ENCODE assay signal across 16 mouse cellular contexts in the genomic region with DNA sequence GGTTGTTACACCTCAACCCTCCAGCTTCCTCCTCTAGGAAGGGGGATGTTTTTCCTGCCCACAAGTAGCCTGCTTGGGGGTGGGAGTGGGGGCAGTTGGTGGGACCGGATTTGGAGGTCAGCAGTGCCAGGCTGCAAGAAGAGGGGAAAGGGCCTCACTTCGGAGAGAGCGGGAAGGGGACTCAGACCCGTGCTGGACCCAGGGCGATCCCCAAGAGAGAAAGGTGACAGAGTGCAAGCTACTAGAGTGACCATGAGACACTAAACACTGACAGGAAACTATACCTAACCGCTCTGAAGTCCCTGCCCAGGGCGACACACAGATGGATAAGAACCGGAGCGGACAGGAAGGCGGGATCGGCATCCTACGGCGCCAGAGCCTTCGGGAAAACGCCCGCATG. TPM values are rescaled to one million over a fixed set of nuclear protein-coding genes. Genes with fewer than 3 reads are reported as not detected.
DNase-seq lines count a peak whose midpoint lies in the region; ATAC-seq and TF ChIP-seq lines count a peak whose summit lies in the region.
"Had no signal": no experiment of that assay in that cellular context is flagged by ENCODE, and none has a peak within 500 bp of the region (broad histone marks: within the 10 kb centered on the region; RNA-seq: fewer than 3 reads in every experiment).

No protein-coding gene starts in this region.

- ATAC-seq in forebrain, embryonic 11.5 days (replicated peaks; ENCODE audit: low FRiP score), result no peak
- no peak for ATAC-seq in hindbrain, embryonic 11.5 days (ENCODE audit: low FRiP score)
- no peak for ATAC-seq in hindbrain, postnatal 0 days
- ATAC-seq: activated CD4-positive, CD25-positive, alpha-beta regulatory T cell, adult 4 months had no signal

- TF ChIP-seq EP300 in ES-Bruce4 (IDR thresholded peaks at IDR 0.05; ENCODE audit: insufficient read depth, low read depth, low read length), result no peak

- WGBS in forebrain, embryonic 11.5 days, result under 1% methylated on average over 16 of the region's 16 CpGs
- 2% methylated on average over 16 of the region's 16 CpGs for WGBS in forebrain, embryonic 10.5 days
- WGBS in hindbrain, embryonic 11.5 days, result 3% methylated on average over 16 of the region's 16 CpGs
- WGBS in hindbrain, postnatal 0 days, result 2% methylated on average over 16 of the region's 16 CpGs
- WGBS in limb, embryonic 10.5 days, result 4% methylated on average over 16 of the region's 16 CpGs

- TF ChIP-seq CTCF in hindbrain, postnatal 0 days (IDR thresholded peaks at IDR 0.05; ENCODE audit: low read depth), result no peak
- no peak for TF ChIP-seq CTCF in ES-Bruce4 (IDR thresholded peaks at IDR 0.05; ENCODE audit: low read depth, low read length)

- H3K27ac ChIP-seq in forebrain, embryonic 11.5 days (ENCODE audit: low read depth, low read length), result no peak overlapping the region
- H3K27ac ChIP-seq in forebrain, embryonic 10.5 days, result no peak overlapping the region
- H3K27ac ChIP-seq in hindbrain, embryonic 11.5 days (ENCODE audit: low read depth, low read length), result no peak overlapping the region
- H3K27ac ChIP-seq in hindbrain, postnatal 0 days, result no peak overlapping the region
- no peak overlapping the region for H3K27ac ChIP-seq in ES-Bruce4 (ENCODE audit: insufficient read depth, low read length)
- no peak overlapping the region for H3K27ac ChIP-seq in limb, embryonic 10.5 days
- H3K27ac ChIP-seq: embryonic facial prominence, embryonic 15.5 days; liver, embryonic 13.5 days had no signal

- H3K36me3 ChIP-seq in forebrain, embryonic 11.5 days (ENCODE audit: control insufficient read depth, insufficient read depth, low read length), result no peaks in the 10 kb centered on the region
- no peaks in the 10 kb centered on the region for H3K36me3 ChIP-seq in forebrain, embryonic 10.5 days (replicated peaks)
- H3K36me3 ChIP-seq in hindbrain, embryonic 11.5 days (ENCODE audit: control insufficient read depth, insufficient read depth, low read length), result no peaks in the 10 kb centered on the region
- no peaks in the 10 kb centered on the region for H3K36me3 ChIP-seq in hindbrain, postnatal 0 days (ENCODE audit: insufficient read depth, low read length)
- no peaks in the 10 kb centered on the region for H3K36me3 ChIP-seq in ES-Bruce4 (ENCODE audit: control insufficient read depth, insufficient read depth, low read length, poor library complexity, severe bottlenecking)
- H3K36me3 ChIP-seq in limb, embryonic 10.5 days, result no peaks in the 10 kb centered on the region
- H3K36me3 ChIP-seq: embryonic facial prominence, embryonic 15.5 days; liver, embryonic 13.5 days had no signal

- peaks cover 76% of the 10 kb centered on the region for H3K27me3 ChIP-seq in forebrain, embryonic 11.5 days (ENCODE audit: control insufficient read depth, insufficient read depth, low read length)
- H3K27me3 ChIP-seq in forebrain, embryonic 10.5 days (ENCODE audit: poor library complexity, severe bottlenecking), result peaks cover 99% of the 10 kb centered on the region
- peaks cover 77% of the 10 kb centered on the region for H3K27me3 ChIP-seq in hindbrain, embryonic 11.5 days (ENCODE audit: control insufficient read depth, insufficient read depth, low read length)
- H3K27me3 ChIP-seq in hindbrain, postnatal 0 days (ENCODE audit: insufficient read depth, low read length), result peaks cover 56% of the 10 kb centered on the region
- H3K27me3 ChIP-seq in ES-Bruce4 (ENCODE audit: control insufficient read depth, insufficient read depth, low read length, poor library complexity, severe bottlenecking), result peaks cover 40% of the 10 kb centered on the region
- peaks cover 100% of the 10 kb centered on the region for H3K27me3 ChIP-seq in limb, embryonic 10.5 days (ENCODE audit: low read depth, poor library complexity, severe bottlenecking)

- H3K4me3 ChIP-seq in forebrain, embryonic 11.5 days (ENCODE audit: low read depth, low read length), result no peak overlapping the region
- no peak overlapping the region; the same call in 1 of the 2 replicates for H3K4me3 ChIP-seq in forebrain, embryonic 10.5 days
- no peak overlapping the region for H3K4me3 ChIP-seq in hindbrain, embryonic 11.5 days (ENCODE audit: low read depth, low read length)
- no peak overlapping the region for H3K4me3 ChIP-seq in hindbrain, postnatal 0 days (ENCODE audit: low read length)
- H3K4me3 ChIP-seq in ES-Bruce4 (ENCODE audit: low read depth, low read length), result peak overlapping the region; percentile 15; the same call in 1 of the 2 replicates
- no peak overlapping the region for H3K4me3 ChIP-seq in limb, embryonic 10.5 days

- no peaks in the 10 kb centered on the region for H3K9me3 ChIP-seq in forebrain, embryonic 11.5 days (ENCODE audit: control insufficient read depth, low read length)
- no peaks in the 10 kb centered on the region for H3K9me3 ChIP-seq in forebrain, embryonic 10.5 days
- no peaks in the 10 kb centered on the region for H3K9me3 ChIP-seq in hindbrain, embryonic 11.5 days (ENCODE audit: control insufficient read depth, low read length)
- no peaks in the 10 kb centered on the region for H3K9me3 ChIP-seq in hindbrain, postnatal 0 days (ENCODE audit: low read length)
- no peaks in the 10 kb centered on the region for H3K9me3 ChIP-seq in ES-Bruce4 (replicated peaks; ENCODE audit: control insufficient read depth, insufficient read depth, low read length, poor library complexity, severe bottlenecking)
- H3K9me3 ChIP-seq in limb, embryonic 10.5 days (replicated peaks), result no peaks in the 10 kb centered on the region
- H3K9me3 ChIP-seq: embryonic facial prominence, embryonic 15.5 days; liver, embryonic 13.5 days had no signal

- TF ChIP-seq POLR2A in ES-Bruce4 (IDR thresholded peaks at IDR 0.05; ENCODE audit: insufficient read depth, low read length), result no peak

- peaks cover 22% of the 10 kb centered on the region; the same call in 1 of the 2 replicates for H3K4me1 ChIP-seq in forebrain, embryonic 11.5 days (replicated peaks; ENCODE audit: control insufficient read depth, insufficient read depth, low read length)
- peaks cover 51% of the 10 kb centered on the region for H3K4me1 ChIP-seq in forebrain, embryonic 10.5 days
- H3K4me1 ChIP-seq in hindbrain, embryonic 11.5 days (replicated peaks; ENCODE audit: control insufficient read depth, insufficient read depth, low read length), result peaks cover 28% of the 10 kb centered on the region
- H3K4me1 ChIP-seq in hindbrain, postnatal 0 days (ENCODE audit: insufficient read depth, low read length), result no peaks in the 10 kb centered on the region; the same call in 1 of the 2 replicates
- H3K4me1 ChIP-seq in ES-Bruce4 (ENCODE audit: control insufficient read depth, insufficient read depth, low read length), result no peaks in the 10 kb centered on the region
- peaks cover 47% of the 10 kb centered on the region for H3K4me1 ChIP-seq in limb, embryonic 10.5 days

- no peak overlapping the region for H3K4me2 ChIP-seq in forebrain, embryonic 11.5 days (ENCODE audit: low read depth, low read length, severe bottlenecking)
- H3K4me2 ChIP-seq in hindbrain, embryonic 11.5 days (replicated peaks; ENCODE audit: low read depth, low read length), result peak overlapping the region; percentile 44; the same call in 1 of the 2 replicates
- no peak overlapping the region for H3K4me2 ChIP-seq in hindbrain, postnatal 0 days (ENCODE audit: low read depth, low read length)

- peak; percentile 55 for DNase-seq in forebrain, embryonic 11.5 days (ENCODE audit: low spot score)
- DNase-seq in forebrain, embryonic 10.5 days (ENCODE audit: extremely low spot score, low spot score), result no peak
- peak; percentile 43 for DNase-seq in hindbrain, embryonic 11.5 days (ENCODE audit: low spot score)
- no peak for DNase-seq in hindbrain, postnatal 0 days (ENCODE audit: low spot score)
- peak; percentile 39 for DNase-seq in limb, embryonic 10.5 days (ENCODE audit: low spot score)
- no peak for DNase-seq in cerebellum, postnatal 14 days
- DNase-seq in adrenal gland, postnatal 14 days, result no peak
- DNase-seq: kidney, adult 2 months; liver, embryonic 13.5 days; thymus, postnatal 14 days had no signal

- H3K9ac ChIP-seq in forebrain, embryonic 11.5 days (ENCODE audit: low read length), result no peak overlapping the region
- no peak overlapping the region for H3K9ac ChIP-seq in hindbrain, embryonic 11.5 days (ENCODE audit: low read depth, low read length)
- no peak overlapping the region for H3K9ac ChIP-seq in hindbrain, postnatal 0 days (replicated peaks; ENCODE audit: low read length)
- no peak overlapping the region for H3K9ac ChIP-seq in ES-Bruce4 (ENCODE audit: low read depth, poor library complexity, severe bottlenecking)
- H3K9ac ChIP-seq: embryonic facial prominence, embryonic 15.5 days; liver, embryonic 13.5 days had no signal

RNA-seq across cellular contexts. Expression of a gene that starts 3.7 kb away (rescaled TPM):
- polyA plus RNA-seq in forebrain, embryonic 11.5 days (2014; fragmentation: Nextera tagmentation; extraction: Ambion mirVana), result not detected in 2 replicates
- polyA plus RNA-seq in forebrain, embryonic 10.5 days (2016; fragmentation: Nextera tagmentation; extraction: Ambion mirVana), result not detected in 2 replicates
- 0.32 and 0.60 TPM in 2 replicates for polyA plus RNA-seq in hindbrain, embryonic 11.5 days (2014; fragmentation: Nextera tagmentation; extraction: Ambion mirVana)
- 6.5 and 7.8 TPM in 2 replicates for total RNA-seq in hindbrain, postnatal 0 days (2014; rRNA removed)
- 0.35 and 0.39 TPM in 2 replicates for polyA plus RNA-seq in hindbrain, postnatal 0 days (2015; fragmentation: Nextera tagmentation; extraction: Ambion mirVana)
- not detected in 2 replicates for polyA plus RNA-seq in ES-Bruce4 (2011; ENCODE audit: insufficient read depth, insufficient read length, low read depth, missing spikeins)
- not detected in 2 replicates for polyA plus RNA-seq in limb, embryonic 10.5 days (2016; fragmentation: Nextera tagmentation; extraction: Ambion mirVana)
- total RNA-seq in adrenal gland, postnatal 14 days (2021), result not detected in 2 replicates
- total RNA-seq: granulocyte monocyte progenitor cell, adult 5-6 weeks had no signal
- polyA plus RNA-seq: activated CD4-positive, CD25-positive, alpha-beta regulatory T cell, adult 4 months; embryonic facial prominence, embryonic 15.5 days; frontal cortex, adult 2 months; kidney, adult 2 months; liver, embryonic 13.5 days; midbrain, postnatal 0 days had no signal

RNA-seq across cellular contexts. Expression of a gene that starts 51.8 kb away (rescaled TPM):
- polyA plus RNA-seq in forebrain, embryonic 11.5 days (2014; fragmentation: Nextera tagmentation; extraction: Ambion mirVana), result 6.3 and 8.8 TPM in 2 replicates
- polyA plus RNA-seq in forebrain, embryonic 10.5 days (2016; fragmentation: Nextera tagmentation; extraction: Ambion mirVana), result 6.6 and 7.0 TPM in 2 replicates
- 6.9 and 7.9 TPM in 2 replicates for polyA plus RNA-seq in hindbrain, embryonic 11.5 days (2014; fragmentation: Nextera tagmentation; extraction: Ambion mirVana)
- 7.7 and 8.7 TPM in 2 replicates for total RNA-seq in hindbrain, postnatal 0 days (2014; rRNA removed)
- 8.1 and 8.5 TPM in 2 replicates for polyA plus RNA-seq in hindbrain, postnatal 0 days (2015; fragmentation: Nextera tagmentation; extraction: Ambion mirVana)
- 6.9 and 7.2 TPM in 2 replicates for polyA plus RNA-seq in ES-Bruce4 (2011; ENCODE audit: insufficient read depth, insufficient read length, low read depth, missing spikeins)
- polyA plus RNA-seq in limb, embryonic 10.5 days (2016; fragmentation: Nextera tagmentation; extraction: Ambion mirVana), result 6.0 and 8.6 TPM in 2 replicates
- 8.0 and 9.4 TPM in 2 replicates for total RNA-seq in adrenal gland, postnatal 14 days (2021)

Comparison
In these comparisons a context has a peak if more than half of its experiments do, and no peak if none do; other contexts are left out.
1. DNase-seq: peak in forebrain, embryonic 11.5 days (single experiment), hindbrain, embryonic 11.5 days (single experiment) and limb, embryonic 10.5 days (single experiment); none in forebrain, embryonic 10.5 days (single experiment), hindbrain, postnatal 0 days (single experiment), cerebellum, postnatal 14 days (0 of 2) and adrenal gland, postnatal 14 days (single experiment).